Comparison of ENCODE assay signal across 15 mouse cellular contexts in the genomic region with DNA sequence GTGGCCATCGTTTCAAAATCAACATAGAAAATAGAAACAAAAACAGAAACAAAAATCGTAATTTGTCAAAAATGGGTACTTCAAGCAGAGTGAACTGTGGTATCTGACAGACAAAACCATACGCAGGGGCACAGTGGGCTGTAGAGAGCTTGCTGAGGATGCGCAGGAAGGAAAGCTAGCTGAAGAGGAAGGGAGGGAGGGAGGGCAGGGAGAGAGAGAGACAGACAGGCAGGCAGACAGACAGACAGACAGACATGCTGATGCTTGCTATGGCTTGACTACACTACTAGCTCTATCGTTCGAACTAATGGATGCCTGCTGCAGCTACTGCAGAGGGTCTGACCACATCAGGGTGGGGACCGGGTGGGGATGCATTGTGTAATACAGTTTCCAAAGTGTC.
"Had no signal": no experiment of that assay in that cellular context is flagged by ENCODE, and none has a peak within 500 bp of the region (broad histone marks: within the 10 kb centered on the region; RNA-seq: fewer than 3 reads in every experiment).

No protein-coding gene starts in this region.

- DNase-seq: kidney, adult 8-10 months; kidney, postnatal 36 days; layer of hippocampus, adult 9-11 months; layer of hippocampus, postnatal 36 days; lung, embryonic 14.5 days; lung, postnatal 14 days; right cerebral cortex, adult 18-20 months; right cerebral cortex, postnatal 4 days had no signal

- H3K4me2 ChIP-seq: limb, embryonic 15.5 days; liver, embryonic 12.5 days; lung, embryonic 14.5 days; midbrain, embryonic 12.5 days; neural tube, embryonic 15.5 days; stomach, embryonic 15.5 days had no signal

- H3K9me3 ChIP-seq: limb, embryonic 15.5 days; liver, embryonic 12.5 days; midbrain, embryonic 12.5 days; neural tube, embryonic 15.5 days; stomach, embryonic 15.5 days had no signal

- H3K9ac ChIP-seq: limb, embryonic 15.5 days; liver, embryonic 12.5 days; lung, embryonic 14.5 days; midbrain, embryonic 12.5 days; neural tube, embryonic 15.5 days; stomach, embryonic 15.5 days had no signal

- H3K4me1 ChIP-seq: limb, embryonic 15.5 days; liver, embryonic 12.5 days; midbrain, embryonic 12.5 days; neural tube, embryonic 15.5 days; stomach, embryonic 15.5 days had no signal

- ATAC-seq: intestine, postnatal 0 days; liver, embryonic 12.5 days; midbrain, embryonic 16.5 days had no signal

- H3K4me3 ChIP-seq: limb, embryonic 15.5 days; liver, embryonic 12.5 days; midbrain, embryonic 12.5 days; neural tube, embryonic 15.5 days; stomach, embryonic 15.5 days had no signal

- H3K27me3 ChIP-seq: limb, embryonic 15.5 days; liver, embryonic 12.5 days; midbrain, embryonic 12.5 days; neural tube, embryonic 15.5 days; stomach, embryonic 15.5 days had no signal

- H3K27ac ChIP-seq: limb, embryonic 15.5 days; liver, embryonic 12.5 days; midbrain, embryonic 12.5 days; neural tube, embryonic 15.5 days; stomach, embryonic 15.5 days had no signal
